Mouse (Mus musculus) MEL (cell line): ENCODE data around the gene Gm49355. TPM values are rescaled to one million over a fixed set of nuclear protein-coding genes. Genes with fewer than 3 reads are reported as not detected.
"Not testable (repeated sequence)": the region's sequence is repeated elsewhere in the genome, so short reads cannot be mapped to it uniquely, and the experiment has no call there.

Experiments
- DNase-seq: peaks from one replicate; pipeline ENCODE4 v3.0.0; 2011; ENCODE audit warnings: low read depth, low spot score
- H3K27ac ChIP-seq: 2 replicates; pipeline ENCODE4 v1.5.1; 2012; ENCODE audit warnings: low read depth, mild to moderate bottlenecking, control low read depth, low read length, moderate library complexity; ENCODE audit not compliant: control insufficient read depth
- H3K27me3 ChIP-seq, 2 experiments: fragments of 150-350 bp in 1 of 2; sonication (generic) in 1 of 2; 2 replicates each; pipeline ENCODE4 v1.6.1; 2012; ENCODE audit warnings: low read length in 2 of 2, mild to moderate bottlenecking in 2 of 2, improper control_type of control experiment in 1 of 2, moderate library complexity in 1 of 2; ENCODE audit not compliant: insufficient read depth in 2 of 2, control insufficient read depth in 1 of 2
- H3K36me3 ChIP-seq, 2 experiments: 2 replicates each; pipeline ENCODE4 v1.6.1; 2012 to 2014; ENCODE audit warnings: low read length in 2 of 2, improper control_type of control experiment in 1 of 2, inconsistent platforms in 1 of 2, mild to moderate bottlenecking in 1 of 2; ENCODE audit not compliant: insufficient read depth in 2 of 2, control insufficient read depth in 1 of 2
- H3K4me1 ChIP-seq, 2 experiments: fragments of 150-350 bp in 1 of 2; sonication (generic) in 1 of 2; 2 replicates each; pipeline ENCODE4 v1.6.1; 2012; ENCODE audit warnings: low read length in 2 of 2, improper control_type of control experiment in 1 of 2, mild to moderate bottlenecking in 1 of 2; ENCODE audit not compliant: insufficient read depth in 2 of 2, control insufficient read depth in 1 of 2
- H3K4me3 ChIP-seq, 2 experiments: fragments of 150-350 bp in 1 of 2; sonication (generic) in 1 of 2; 2 replicates each; pipeline ENCODE4 v1.5.1; 2012; ENCODE audit warnings: low read depth in 2 of 2, low read length in 2 of 2, mild to moderate bottlenecking in 2 of 2, moderate library complexity in 2 of 2, control low read depth in 1 of 2, improper control_type of control experiment in 1 of 2; ENCODE audit not compliant: control insufficient read depth in 1 of 2, insufficient read depth in 1 of 2
- H3K79me2 ChIP-seq: 2 replicates; pipeline ENCODE4 v1.6.1; 2012; ENCODE audit warnings: mild to moderate bottlenecking, low read length, moderate library complexity; ENCODE audit not compliant: control insufficient read depth, poor library complexity, insufficient read depth
- H3K9ac ChIP-seq: 2 replicates; pipeline ENCODE4 v1.6.1; 2012; ENCODE audit warnings: low read depth, mild to moderate bottlenecking, control low read depth, low read length, moderate library complexity; ENCODE audit not compliant: control insufficient read depth, poor library complexity, severe bottlenecking
- H3K9me3 ChIP-seq: fragments of 150-350 bp; sonication (generic); replicated peaks from 2 replicates; pipeline ENCODE4 v1.6.1; 2012; ENCODE audit warnings: mild to moderate bottlenecking, low read length, improper control_type of control experiment, moderate library complexity; ENCODE audit not compliant: insufficient read depth
- CTCF ChIP-seq, 3 experiments: IDR thresholded peaks in 2 of 3; conservative IDR thresholded peaks in 1 of 3; 2 replicates each; pipeline ENCODE4 v1.5.1; 2011 to 2012; ENCODE audit warnings: low read length in 3 of 3, low read depth in 2 of 3, mild to moderate bottlenecking in 2 of 3, improper control_type of control experiment in 1 of 3, inconsistent platforms in 1 of 3, mixed read lengths in 1 of 3, moderate library complexity in 1 of 3; ENCODE audit not compliant: control insufficient read depth in 1 of 3, insufficient read depth in 1 of 3, poor library complexity in 1 of 3, severe bottlenecking in 1 of 3
- ELF1 ChIP-seq: IDR thresholded peaks from 2 replicates; pipeline ENCODE4 v1.6.1; 2014; ENCODE audit warnings: low read depth, mild to moderate bottlenecking, inconsistent platforms, low read length, improper control_type of control experiment, moderate library complexity
- GATA1 ChIP-seq: IDR thresholded peaks from 2 replicates; pipeline ENCODE4 v1.6.1; 2011; ENCODE audit warnings: low read depth, low read length, improper control_type of control experiment
- HCFC1 ChIP-seq: IDR thresholded peaks from 2 replicates; pipeline ENCODE4 v1.6.1; 2012; ENCODE audit warnings: low read depth, mild to moderate bottlenecking, inconsistent platforms, low read length, improper control_type of control experiment, moderate library complexity
- KAT2A ChIP-seq: conservative IDR thresholded peaks from 2 replicates; pipeline ENCODE4 v1.6.1; 2012; ENCODE audit warnings: low read depth, low read length, improper control_type of control experiment, inconsistent platforms
- MEF2A ChIP-seq: IDR thresholded peaks from 2 replicates; pipeline ENCODE4 v1.6.1; 2014; ENCODE audit warnings: low read depth, mild to moderate bottlenecking, inconsistent platforms, low read length, improper control_type of control experiment; ENCODE audit not compliant: poor library complexity, insufficient replicate concordance, severe bottlenecking; ENCODE audit errors: extremely low read depth
- MXI1 ChIP-seq: IDR thresholded peaks from 2 replicates; pipeline ENCODE4 v1.6.1; 2011; ENCODE audit warnings: mild to moderate bottlenecking, low read depth, low read length, improper control_type of control experiment
- NELFE ChIP-seq: IDR thresholded peaks from 2 replicates; pipeline ENCODE4 v1.6.1; 2011; ENCODE audit warnings: low read depth, low read length, improper control_type of control experiment
- NRF1 ChIP-seq: IDR thresholded peaks from 2 replicates; pipeline ENCODE4 v1.6.1; 2014; ENCODE audit warnings: low read depth, mild to moderate bottlenecking, inconsistent platforms, low read length, improper control_type of control experiment, moderate library complexity; ENCODE audit not compliant: poor library complexity, insufficient read depth, severe bottlenecking
- POLR2A ChIP-seq, 2 experiments: IDR thresholded peaks; 2 replicates each; pipeline ENCODE4 v1.6.1; 2011 to 2012; ENCODE audit warnings: low read length in 2 of 2, mild to moderate bottlenecking in 2 of 2, control low read depth in 1 of 2, improper control_type of control experiment in 1 of 2, low read depth in 1 of 2, moderate library complexity in 1 of 2; ENCODE audit not compliant: control insufficient read depth in 1 of 2, insufficient read depth in 1 of 2, poor library complexity in 1 of 2
- POLR2AphosphoS2 ChIP-seq: IDR thresholded peaks from 2 replicates; pipeline ENCODE4 v1.6.1; 2011; ENCODE audit warnings: low read length, improper control_type of control experiment
- RCOR1 ChIP-seq: IDR thresholded peaks from 2 replicates; pipeline ENCODE4 v1.6.1; 2012; ENCODE audit warnings: low read depth, mild to moderate bottlenecking, inconsistent platforms, low read length, improper control_type of control experiment
- SIN3A ChIP-seq: IDR thresholded peaks from 2 replicates; pipeline ENCODE4 v1.6.1; 2012; ENCODE audit warnings: low read length, improper control_type of control experiment, inconsistent platforms
- SMC3 ChIP-seq: IDR thresholded peaks from 2 replicates; pipeline ENCODE4 v1.6.1; 2011; ENCODE audit warnings: low read depth, low read length, improper control_type of control experiment
- TAL1 ChIP-seq: IDR thresholded peaks from 2 replicates; pipeline ENCODE4 v1.6.1; 2012; ENCODE audit warnings: mild to moderate bottlenecking, inconsistent platforms, low read length, moderate library complexity, mixed read lengths
- TCF12 ChIP-seq: IDR thresholded peaks from 2 replicates; pipeline ENCODE4 v1.6.1; 2014; ENCODE audit warnings: low read depth, mild to moderate bottlenecking, inconsistent platforms, low read length, improper control_type of control experiment, moderate library complexity
- USF2 ChIP-seq, 2 experiments: IDR thresholded peaks; 2 replicates each; pipeline ENCODE4 v1.6.1; 2011 to 2012; ENCODE audit warnings: improper control_type of control experiment in 2 of 2, low read length in 2 of 2, borderline replicate concordance in 1 of 2, inconsistent platforms in 1 of 2, low read depth in 1 of 2, mild to moderate bottlenecking in 1 of 2; ENCODE audit not compliant: insufficient read depth in 1 of 2
- polyA plus RNA-seq, 2 experiments: library from polyadenylated mRNA; stranded (reverse) in 1 of 2; unstranded in 1 of 2; fragments of >175 nt in 1 of 2; fragments of >200 nt in 1 of 2; gene quantifications; 2 replicates each; pipeline versions ENCODE4 v1.2.1 to v1.2.4; 2012; ENCODE audit warnings: low replicate concordance in 2 of 2, low read depth in 1 of 2; ENCODE audit not compliant: insufficient read length in 2 of 2, insufficient read depth in 1 of 2, missing spikeins in 1 of 2
- total RNA-seq: library from RNA; depleted of rRNA; stranded (reverse); fragments of 300-350 nt; gene quantifications from 2 replicates; pipeline ENCODE4 v1.2.3, GENCODE M21; 2012

Gm49355 gene
- total and polyA plus RNA-seq, 3 experiments = 0.08 to 0.17 TPM; not detected in 1

- no peaks in the 10 kb centered on the region for H3K36me3 ChIP-seq
- TF ChIP-seq RCOR1 (no peak), CTCF (IDR thresholded peaks at IDR 0.05 in 2 of 3, conservative IDR thresholded peaks at IDR 0.05 in 1 of 3; ENCODE audit: control insufficient read depth in 1 of 3, insufficient read depth in 1 of 3, low read depth in 2 of 3, low read length in 3 of 3, poor library complexity in 1 of 3, severe bottlenecking in 1 of 3) (no peak), ELF1 (peak; percentile 48; the same call in 1 of the 2 replicates), KAT2A (no peak), MEF2A (no peak)
- no peak overlapping the region for H3K27ac ChIP-seq
Measured at GRCm38 (mm10) chr14:12276031-12276430, 7.7 kb upstream of the Gm49355 start.

DNA sequence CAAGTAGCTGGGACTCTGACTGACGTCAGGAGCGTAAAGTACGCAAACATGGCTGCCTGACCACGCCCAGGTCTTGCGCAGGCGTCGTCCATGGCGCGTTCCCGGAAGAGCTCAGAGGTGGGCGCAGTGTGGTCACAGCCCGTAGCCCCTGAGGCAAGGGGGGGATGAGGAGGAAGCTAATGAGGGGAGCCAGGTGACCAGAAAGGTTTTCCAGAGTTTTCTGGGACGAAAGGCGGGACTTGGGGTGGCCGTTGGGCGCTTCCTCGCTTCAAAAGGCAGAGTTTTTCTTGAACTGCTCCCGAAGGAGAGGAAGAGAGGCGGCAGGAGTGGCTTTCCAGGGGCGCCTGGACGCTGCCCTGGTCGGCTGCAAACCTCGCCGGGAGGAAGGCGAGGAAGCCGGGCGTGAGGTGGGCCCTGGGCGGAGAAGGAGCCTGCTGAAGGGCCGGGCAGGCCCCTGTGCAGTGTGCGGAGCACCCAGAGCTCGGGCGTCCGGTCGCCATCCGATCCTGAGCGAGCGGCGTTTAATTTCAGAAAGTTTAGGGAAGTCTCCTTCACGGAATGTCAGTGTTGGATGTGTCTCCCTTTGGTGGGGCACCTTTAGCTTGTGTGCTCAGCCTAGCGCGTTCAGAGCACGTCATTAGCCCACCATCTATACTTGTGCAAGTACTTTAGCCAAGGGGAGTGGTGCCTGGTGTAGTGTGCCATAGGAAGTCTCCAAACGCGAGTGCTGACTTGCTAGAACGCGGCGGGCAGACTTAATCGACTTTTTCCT lies 551 bp downstream of the Gm49355 start, which contains the start of gene 3830406C13Rik:
Gene 3830406C13Rik, plus strand, starts transcription at position 33 of the 772 bp plus-strand sequence.
- peak within 1 kb of the TSS; percentile 76 to 80 for H3K4me3 ChIP-seq
- H3K27me3 ChIP-seq = no peaks in the 10 kb centered on the region; a peak in 1 of 4 replicates
- DNase-seq = peak; percentile 86
- peak within 1 kb of the TSS; percentile 75 for H3K27ac ChIP-seq
- TF ChIP-seq MXI1 (peak; percentile 23; the same call in 1 of the 2 replicates), TAL1 (no peak), SIN3A (peak; percentile 31; the same call in 1 of the 2 replicates), USF2 (IDR thresholded peaks at IDR 0.05; ENCODE audit: borderline replicate concordance in 1 of 2, insufficient read depth in 1 of 2, low read depth in 1 of 2, low read length in 2 of 2) (no peak), NRF1 (peak; percentile 77), KAT2A (no peak), HCFC1 (peak; percentile 75), NELFE (peak; percentile 60), POLR2A (IDR thresholded peaks at IDR 0.05; ENCODE audit: control insufficient read depth in 1 of 2, insufficient read depth in 1 of 2, low read depth in 1 of 2, low read length in 2 of 2, poor library complexity in 1 of 2) (peak; percentile 39 to 75; a peak in 3 of 4 replicates), GATA1 (no peak), ELF1 (peak; percentile 86), POLR2AphosphoS2 (peak; percentile 46; the same call in 1 of the 2 replicates), TCF12 (no peak), SMC3 (no peak)
- TF ChIP-seq, all 39 proteins: peak for 8
- Histone ChIP-seq H3K79me2 (peaks cover 7% of the 10 kb centered on the region; the same call in 1 of the 2 replicates), H3K9ac (peak within 1 kb of the TSS; percentile 90), H3K9me3 (no peaks in the 10 kb centered on the region), H3K4me1 (no peaks in the 10 kb centered on the region), H3K36me3 (no peaks in the 10 kb centered on the region)

More at GRCm38 (mm10) chr14:12276031-12276430, 7.7 kb upstream of the Gm49355 start:
- no peak overlapping the region for H3K9ac ChIP-seq
- H3K4me1 ChIP-seq = no peaks in the 10 kb centered on the region
- H3K79me2 ChIP-seq = no peaks in the 10 kb centered on the region
- DNase-seq = peak; percentile 45
- H3K27me3 ChIP-seq = no peaks in the 10 kb centered on the region; a peak in 1 of 4 replicates
- no peak overlapping the region for H3K4me3 ChIP-seq
- H3K9me3 ChIP-seq = no peaks in the 10 kb centered on the region

GRCm38 (mm10) chr14:12289747-12290146 lies 6.0 kb downstream of the Gm49355 start:
- H3K4me3 ChIP-seq, DNase-seq, H3K9me3 ChIP-seq, H3K9ac ChIP-seq, H3K4me1 ChIP-seq, H3K27me3 ChIP-seq, H3K27ac ChIP-seq, H3K36me3 ChIP-seq, H3K79me2 ChIP-seq: not testable (repeated sequence)
